Mouse (Mus musculus): ENCODE data around the gene Gm11437. TPM values are rescaled to one million over a fixed set of nuclear protein-coding genes. Genes with fewer than 3 reads are reported as not detected.

The Gm11437 gene
- polyA plus RNA-seq (2016; fragmentation: Nextera tagmentation; extraction: Ambion mirVana), result not detected in 2 replicates

DNA sequence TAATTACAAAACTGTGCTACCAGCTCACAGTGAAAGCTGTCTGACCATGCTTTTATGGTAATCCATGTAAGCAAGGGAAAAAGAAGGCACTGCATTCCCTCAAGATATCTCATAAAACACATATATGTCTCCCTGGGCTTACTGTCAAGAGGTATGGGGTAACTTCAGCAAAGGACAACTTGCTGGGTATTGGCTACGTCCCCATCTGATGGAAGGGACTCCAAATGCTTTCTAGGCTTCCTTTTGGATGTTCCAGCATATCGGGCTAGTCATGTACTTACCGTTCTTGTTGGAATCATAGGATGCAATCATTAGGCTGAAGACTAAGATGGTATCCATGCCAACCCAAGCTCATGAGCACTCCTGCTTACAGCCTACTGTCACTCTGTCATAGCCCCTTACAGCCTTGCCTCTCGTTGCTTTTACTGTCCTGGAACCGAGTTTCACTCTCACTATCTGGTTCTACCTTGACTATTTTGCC lies at the start of gene Gm11437:
Gm11437 (minus strand) TSS at position 431 of the 481 bp plus-strand sequence.
- H3K27ac ChIP-seq (ENCODE audit: poor library complexity, severe bottlenecking), result no peak within 1 kb of the TSS
- ATAC-seq (ENCODE audit: insufficient number of reproducible peaks, low FRiP score), result no peak
- H3K4me2 ChIP-seq, result no peak within 1 kb of the TSS
- WGBS, result 78% methylated on average over 5 of the region's 5 CpGs
- no peaks in the 10 kb centered on the region for H3K36me3 ChIP-seq
- no peaks in the 10 kb centered on the region for H3K9me3 ChIP-seq (replicated peaks)
- no peak within 1 kb of the TSS for H3K9ac ChIP-seq
- H3K4me3 ChIP-seq, result no peak within 1 kb of the TSS
- H3K4me1 ChIP-seq (replicated peaks), result no peaks in the 10 kb centered on the region
- H3K27me3 ChIP-seq (replicated peaks), result no peaks in the 10 kb centered on the region

DNA sequence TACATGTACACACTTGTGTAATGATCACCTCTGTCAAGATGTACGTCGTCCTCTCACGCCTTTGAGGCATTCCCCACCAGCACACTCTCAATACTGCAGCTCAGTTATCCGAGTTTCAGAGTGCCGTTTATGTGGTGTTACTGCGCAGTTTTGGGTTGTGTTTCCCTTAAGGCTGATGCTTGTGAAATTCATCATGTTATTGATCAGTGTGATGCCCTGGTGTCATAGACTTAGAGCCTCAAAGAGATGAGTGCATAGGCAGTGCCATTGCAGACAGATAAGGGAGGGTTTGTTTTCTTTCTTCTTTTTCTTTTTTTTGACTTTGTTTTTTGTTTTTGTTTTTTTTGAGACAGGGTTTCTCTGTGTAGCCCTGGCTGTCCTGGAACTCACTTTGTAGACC lies 43.6 kb upstream of the Gm11437 start:
- H3K36me3 ChIP-seq, result no peaks in the 10 kb centered on the region
- WGBS, result 90% methylated on average over 6 of the region's 6 CpGs
- H3K27ac ChIP-seq (ENCODE audit: poor library complexity, severe bottlenecking), result no peak overlapping the region
- H3K27me3 ChIP-seq (replicated peaks), result no peaks in the 10 kb centered on the region
- no peak overlapping the region for H3K9ac ChIP-seq
- H3K9me3 ChIP-seq (replicated peaks), result no peaks in the 10 kb centered on the region
- H3K4me2 ChIP-seq, result no peak overlapping the region
- no peak for ATAC-seq (ENCODE audit: insufficient number of reproducible peaks, low FRiP score)
- H3K4me1 ChIP-seq (replicated peaks), result no peaks in the 10 kb centered on the region
- no peak overlapping the region for H3K4me3 ChIP-seq

DNA sequence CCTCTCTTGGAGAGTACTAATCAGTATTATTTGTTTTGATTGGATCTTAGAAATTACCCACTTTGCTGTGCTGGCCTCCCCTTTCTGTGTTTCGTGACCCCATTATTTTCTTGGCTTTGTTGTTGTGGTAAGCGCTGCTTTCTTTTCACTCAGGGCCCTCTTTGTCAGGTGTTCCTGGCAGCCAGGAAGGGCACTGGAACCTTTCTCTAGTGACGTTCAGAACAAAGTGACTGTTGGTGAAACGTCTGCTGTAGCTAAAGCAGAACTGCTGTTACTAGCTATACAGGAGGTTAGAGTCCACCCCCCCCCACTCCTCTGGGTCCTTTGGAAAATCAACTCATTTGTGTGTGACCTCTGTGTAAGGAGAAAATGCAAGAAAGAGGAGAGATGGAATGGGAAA lies 38.5 kb upstream of the Gm11437 start:
- Histone ChIP-seq H3K27ac (ENCODE audit: poor library complexity, severe bottlenecking) (no peak overlapping the region), H3K4me3 (no peak overlapping the region), H3K36me3 (no peaks in the 10 kb centered on the region), H3K9ac (no peak overlapping the region), H3K27me3 (replicated peaks) (no peaks in the 10 kb centered on the region), H3K9me3 (replicated peaks) (no peaks in the 10 kb centered on the region), H3K4me2 (no peak overlapping the region), H3K4me1 (replicated peaks) (no peaks in the 10 kb centered on the region)
- no peak for ATAC-seq (ENCODE audit: insufficient number of reproducible peaks, low FRiP score)
- 62% methylated on average over 4 of the region's 4 CpGs for WGBS

DNA sequence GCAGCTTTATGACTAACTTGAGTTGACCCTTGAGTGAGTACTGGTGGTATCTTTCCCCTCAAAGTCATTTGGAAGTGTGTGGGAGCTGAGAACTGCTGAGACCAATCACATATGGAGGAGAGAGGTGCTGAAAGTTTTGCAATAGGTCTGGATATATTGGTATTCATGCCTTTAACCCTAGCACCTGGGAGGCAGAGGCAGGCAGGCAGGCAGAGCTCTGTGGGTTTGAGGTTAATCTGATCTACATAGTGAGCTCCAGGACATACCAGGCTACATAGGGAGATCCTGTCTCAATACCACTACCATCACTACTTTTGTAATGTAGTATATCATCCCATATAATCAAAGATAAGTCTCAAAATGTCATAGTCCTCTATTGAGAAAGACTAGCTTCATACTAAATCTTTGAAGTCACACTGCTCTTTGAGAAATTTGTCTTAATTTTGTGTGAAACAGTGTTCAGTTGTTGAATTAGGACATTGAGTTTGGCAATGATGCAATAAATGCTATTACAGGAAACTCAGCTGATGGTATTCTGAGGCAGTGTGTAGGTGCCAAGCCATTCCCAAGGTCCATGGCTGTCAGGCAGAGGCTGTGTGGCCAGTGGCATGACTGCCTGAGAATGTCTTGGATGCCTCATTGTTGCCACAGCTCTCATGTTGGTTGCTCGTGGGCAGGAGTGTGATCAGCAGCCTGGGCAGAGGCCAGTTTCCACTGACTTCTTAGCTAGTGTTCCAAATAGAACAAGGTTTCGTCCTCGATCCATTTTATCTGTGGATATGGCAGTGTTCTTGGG lies 30.5 kb upstream of the Gm11437 start:
- ATAC-seq (ENCODE audit: insufficient number of reproducible peaks, low FRiP score), result no peak
- no peaks in the 10 kb centered on the region for H3K27me3 ChIP-seq (replicated peaks)
- no peak overlapping the region for H3K4me2 ChIP-seq
- no peaks in the 10 kb centered on the region for H3K9me3 ChIP-seq (replicated peaks)
- no peak overlapping the region for H3K9ac ChIP-seq
- no peak overlapping the region for H3K4me3 ChIP-seq
- H3K4me1 ChIP-seq (replicated peaks), result 0 out of 2 replicates have a peak, but pooled peaks cover 3% of the 10 kb centered on the region
- no peak overlapping the region for H3K27ac ChIP-seq (ENCODE audit: poor library complexity, severe bottlenecking)
- peaks cover 11% of the 10 kb centered on the region; the same call in 1 of the 2 replicates for H3K36me3 ChIP-seq
- 86% methylated on average over 3 of the region's 3 CpGs for WGBS

DNA sequence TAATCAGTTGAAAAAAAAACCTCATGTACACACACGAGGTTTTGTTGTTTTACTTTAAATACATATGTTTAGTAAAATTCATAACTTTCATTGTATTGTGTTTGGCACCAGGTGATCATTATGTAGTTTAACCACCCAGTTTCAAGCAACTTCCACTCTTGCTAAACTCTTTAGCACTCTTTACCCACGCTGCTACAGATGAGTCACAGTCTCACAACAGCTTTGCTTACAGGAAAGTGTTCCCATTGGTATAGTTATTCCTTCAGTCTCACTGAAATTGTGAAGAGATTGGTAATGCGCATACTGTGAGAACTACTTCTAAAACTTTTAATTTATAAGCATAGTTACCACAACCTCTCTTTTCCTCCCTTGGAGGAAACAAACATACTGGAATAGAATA lies 27.5 kb upstream of the Gm11437 start:
- H3K4me1 ChIP-seq (replicated peaks), result 0 out of 2 replicates have a peak, but pooled peaks cover 3% of the 10 kb centered on the region
- no peak overlapping the region for H3K9ac ChIP-seq
- H3K4me2 ChIP-seq, result no peak overlapping the region
- H3K9me3 ChIP-seq (replicated peaks), result no peaks in the 10 kb centered on the region
- ATAC-seq (ENCODE audit: insufficient number of reproducible peaks, low FRiP score), result no peak
- H3K27me3 ChIP-seq (replicated peaks), result no peaks in the 10 kb centered on the region
- no peak overlapping the region for H3K4me3 ChIP-seq
- H3K27ac ChIP-seq (ENCODE audit: poor library complexity, severe bottlenecking), result no peak overlapping the region
- peaks cover 11% of the 10 kb centered on the region; the same call in 1 of the 2 replicates for H3K36me3 ChIP-seq
- WGBS, result 89% methylated on average over 3 of the region's 3 CpGs

DNA sequence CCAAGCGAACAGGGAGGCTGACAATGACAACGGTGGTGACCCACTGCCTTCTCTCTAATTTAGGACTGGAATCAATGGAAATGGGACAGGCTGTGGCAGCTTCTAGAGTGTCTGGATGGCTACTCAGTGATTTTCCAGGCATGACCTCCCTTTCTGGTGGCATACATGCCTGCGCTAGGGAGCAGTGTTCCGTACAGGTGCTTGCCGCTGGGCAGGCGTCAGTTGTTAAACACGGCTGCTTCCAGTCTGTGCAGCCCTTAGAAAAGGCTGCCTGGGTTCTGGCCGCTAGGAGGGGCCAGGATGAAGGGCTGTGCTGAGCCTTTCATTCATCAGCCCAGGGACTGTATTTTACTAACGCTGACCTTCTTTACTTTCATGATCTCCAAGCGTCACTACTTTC lies 26.0 kb upstream of the Gm11437 start:
- Histone ChIP-seq H3K36me3 (peaks cover 11% of the 10 kb centered on the region; the same call in 1 of the 2 replicates), H3K27me3 (replicated peaks) (no peaks in the 10 kb centered on the region), H3K9me3 (replicated peaks) (no peaks in the 10 kb centered on the region), H3K9ac (no peak overlapping the region), H3K4me1 (replicated peaks) (0 out of 2 replicates have a peak, but pooled peaks cover 3% of the 10 kb centered on the region), H3K4me2 (no peak overlapping the region), H3K27ac (ENCODE audit: poor library complexity, severe bottlenecking) (no peak overlapping the region), H3K4me3 (no peak overlapping the region)
- 76% methylated on average over 10 of the region's 10 CpGs for WGBS
- no peak for ATAC-seq (ENCODE audit: insufficient number of reproducible peaks, low FRiP score)

DNA sequence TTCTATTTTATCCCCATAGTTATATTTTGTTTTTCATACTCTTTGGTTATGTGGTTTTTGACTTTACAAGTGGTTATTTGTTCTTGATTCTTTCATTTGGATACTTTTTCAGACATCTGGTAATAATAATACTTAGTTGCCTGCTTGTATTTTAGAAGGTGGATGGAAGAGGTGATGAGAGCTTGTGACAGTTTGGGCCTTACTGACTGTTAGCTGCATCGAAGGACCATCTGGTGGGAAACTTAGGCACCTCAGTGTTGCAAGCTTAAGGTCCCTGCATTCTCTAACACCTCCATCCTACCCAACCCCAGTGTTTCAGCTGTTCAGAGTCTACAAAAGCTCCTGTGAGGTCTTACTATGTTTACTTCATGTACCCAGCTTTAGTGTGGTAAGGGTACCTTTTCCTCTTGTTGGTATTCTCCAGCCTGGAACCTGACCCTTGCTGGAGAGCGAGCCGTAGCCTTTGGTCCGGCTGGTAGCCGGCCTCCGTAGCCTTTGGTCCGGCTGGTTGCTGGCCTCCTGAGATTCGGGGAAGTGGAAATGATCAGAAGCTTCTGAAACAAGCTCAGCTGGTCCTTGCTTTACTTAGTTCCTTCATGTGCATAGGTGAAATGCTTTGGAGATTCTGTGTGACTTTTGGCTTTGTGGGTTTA lies 23.4 kb upstream of the Gm11437 start:
- no peak overlapping the region for H3K4me3 ChIP-seq
- H3K4me1 ChIP-seq (replicated peaks), result 0 out of 2 replicates have a peak, but pooled peaks cover 3% of the 10 kb centered on the region
- H3K9me3 ChIP-seq (replicated peaks), result no peaks in the 10 kb centered on the region
- no peak for ATAC-seq (ENCODE audit: insufficient number of reproducible peaks, low FRiP score)
- 89% methylated on average over 8 of the region's 8 CpGs for WGBS
- no peak overlapping the region for H3K4me2 ChIP-seq
- no peak overlapping the region for H3K27ac ChIP-seq (ENCODE audit: poor library complexity, severe bottlenecking)
- peaks cover 5% of the 10 kb centered on the region; the same call in 1 of the 2 replicates for H3K36me3 ChIP-seq
- H3K9ac ChIP-seq, result no peak overlapping the region
- H3K27me3 ChIP-seq (replicated peaks), result no peaks in the 10 kb centered on the region

DNA sequence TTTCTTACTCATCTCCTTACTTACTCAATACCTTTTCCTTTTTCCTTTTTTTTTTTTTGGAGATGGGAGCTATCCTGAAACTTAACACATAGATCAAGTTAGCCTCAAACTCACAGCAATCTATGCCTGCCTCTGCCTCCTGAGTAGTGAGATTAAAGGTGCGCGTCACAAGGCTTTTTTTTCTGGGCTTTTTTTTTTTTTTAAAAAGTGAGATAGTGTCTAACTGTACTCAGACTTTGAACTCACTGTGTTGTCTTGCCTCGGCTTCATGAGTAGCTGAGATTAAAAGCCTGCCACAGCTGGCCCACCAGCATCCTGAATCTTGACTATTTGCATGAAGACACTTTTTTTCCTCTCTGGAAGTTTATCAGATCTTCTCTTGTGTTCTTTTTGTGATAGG lies 21.3 kb upstream of the Gm11437 start:
- WGBS, result 61% methylated on average over 3 of the region's 3 CpGs
- no peak for ATAC-seq (ENCODE audit: insufficient number of reproducible peaks, low FRiP score)
- no peaks in the 10 kb centered on the region for H3K36me3 ChIP-seq
- no peak overlapping the region for H3K27ac ChIP-seq (ENCODE audit: poor library complexity, severe bottlenecking)
- H3K4me3 ChIP-seq, result no peak overlapping the region
- H3K4me2 ChIP-seq, result no peak overlapping the region
- H3K4me1 ChIP-seq (replicated peaks), result 0 out of 2 replicates have a peak, but pooled peaks cover 3% of the 10 kb centered on the region
- no peaks in the 10 kb centered on the region for H3K27me3 ChIP-seq (replicated peaks)
- H3K9me3 ChIP-seq (replicated peaks), result no peaks in the 10 kb centered on the region
- no peak overlapping the region for H3K9ac ChIP-seq

DNA sequence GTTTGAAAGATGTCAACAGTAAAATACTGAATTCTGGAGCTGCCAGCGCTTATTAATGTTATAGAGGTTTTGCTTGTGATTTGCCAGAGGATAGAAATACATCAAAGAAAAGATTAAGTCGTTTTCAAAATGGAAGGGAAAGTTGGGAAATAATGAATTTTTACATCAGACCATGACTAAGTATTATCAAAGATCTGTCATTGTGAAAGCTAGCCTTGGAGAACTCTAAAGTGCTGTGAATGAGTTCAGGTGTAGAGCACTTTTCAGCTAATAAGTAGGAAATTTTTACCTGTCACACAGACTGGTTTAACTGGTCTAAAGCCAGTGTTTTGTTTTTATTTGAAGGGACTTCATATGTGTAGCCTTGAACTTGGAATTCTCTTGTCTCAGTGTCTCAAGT lies 14.0 kb upstream of the Gm11437 start:
- no peak for ATAC-seq (ENCODE audit: insufficient number of reproducible peaks, low FRiP score)
- no peak overlapping the region for H3K4me3 ChIP-seq
- H3K4me1 ChIP-seq (replicated peaks), result peaks cover 14% of the 10 kb centered on the region
- no peaks in the 10 kb centered on the region for H3K9me3 ChIP-seq (replicated peaks)
- H3K27ac ChIP-seq (ENCODE audit: poor library complexity, severe bottlenecking), result no peak overlapping the region
- no peak overlapping the region for H3K9ac ChIP-seq
- H3K4me2 ChIP-seq, result no peak overlapping the region
- no peaks in the 10 kb centered on the region for H3K27me3 ChIP-seq (replicated peaks)
- WGBS, result 72% methylated on average over 2 of the region's 2 CpGs
- H3K36me3 ChIP-seq, result no peaks in the 10 kb centered on the region

DNA sequence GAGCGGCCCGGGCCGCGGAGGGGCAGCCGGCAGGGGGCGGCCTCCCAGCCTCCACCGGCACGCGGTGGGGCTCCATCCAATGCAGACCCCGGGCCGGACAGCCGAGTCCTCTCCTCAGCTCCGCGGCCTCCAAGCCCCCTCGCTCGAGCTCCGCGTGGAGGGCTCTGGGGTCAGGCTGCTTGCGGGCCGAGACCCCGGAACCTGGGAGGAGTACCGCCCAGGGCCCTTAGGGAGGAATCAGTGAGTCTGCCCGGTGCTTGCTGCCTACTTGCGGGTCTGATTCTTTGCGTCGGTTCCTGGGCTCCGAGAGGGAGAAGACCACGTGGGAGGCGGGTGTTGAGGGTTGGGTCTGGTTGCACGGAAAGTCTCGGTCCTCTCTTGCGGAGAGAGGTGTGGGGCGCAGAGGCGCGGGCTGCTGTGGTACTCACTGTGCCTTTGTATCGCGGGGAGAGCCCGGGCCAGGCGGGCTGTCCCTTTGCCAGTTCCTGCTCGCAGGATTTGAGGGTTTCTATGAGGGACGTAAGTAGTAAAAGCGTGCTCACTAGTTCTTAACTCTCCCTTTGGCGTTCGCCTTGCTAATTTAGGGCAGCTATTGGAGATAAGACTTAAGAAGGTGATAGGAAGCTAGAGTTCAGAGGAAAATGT lies 12.8 kb upstream of the Gm11437 start:
- peak overlapping the region; percentile 78 for H3K4me3 ChIP-seq
- under 1% methylated on average over 43 of the region's 44 CpGs for WGBS
- H3K4me1 ChIP-seq (replicated peaks), result peaks cover 14% of the 10 kb centered on the region
- peak overlapping the region; percentile 79 for H3K9ac ChIP-seq
- H3K27me3 ChIP-seq (replicated peaks), result no peaks in the 10 kb centered on the region
- peak overlapping the region; percentile 81 for H3K4me2 ChIP-seq
- ATAC-seq (ENCODE audit: insufficient number of reproducible peaks, low FRiP score), result peak; percentile 28
- H3K9me3 ChIP-seq (replicated peaks), result no peaks in the 10 kb centered on the region
- no peaks in the 10 kb centered on the region for H3K36me3 ChIP-seq
- H3K27ac ChIP-seq (ENCODE audit: poor library complexity, severe bottlenecking), result peak overlapping the region; percentile 85

All from heart, embryonic 12.5 days (tissue).